Mouse (Mus musculus) hematopoietic stem cell, adult 5-6 weeks (primary cell): ENCODE results near the gene Hydin. TPM values are rescaled to one million over a fixed set of nuclear protein-coding genes. Genes with fewer than 3 reads are reported as not detected.
A peak's percentile ranks its signal among the peaks of the same experiment; 100 is the strongest.
"Not testable (repeated sequence)": the region's sequence is repeated elsewhere in the genome, so short reads cannot be mapped to it uniquely, and the experiment has no call there.

Experiments
- ATAC-seq, 2 experiments: fragments of 125-278 bp in 1 of 2; replicated peaks in 1 of 2; 2 replicates each; pipeline ENCODE4 v1.8.0; 2016 to 2017; ENCODE audit warnings: inconsistent platforms in 2 of 2, mild to moderate bottlenecking in 2 of 2, moderate number of reproducible peaks in 2 of 2, low read depth in 1 of 2, moderate TSS enrichment in 1 of 2; ENCODE audit not compliant: low FRiP score in 2 of 2, poor library complexity in 2 of 2, severe bottlenecking in 2 of 2, insufficient read depth in 1 of 2, low TSS enrichment in 1 of 2
- total RNA-seq: library from RNA; stranded (forward); fragments of 172-1452, 232-1000 nt; gene quantifications from 2 replicates; pipeline ENCODE4 v1.2.3, GENCODE M21; 2017

The Hydin gene
- total RNA-seq, 1 experiment from 2014 or later, result not detected

DNA sequence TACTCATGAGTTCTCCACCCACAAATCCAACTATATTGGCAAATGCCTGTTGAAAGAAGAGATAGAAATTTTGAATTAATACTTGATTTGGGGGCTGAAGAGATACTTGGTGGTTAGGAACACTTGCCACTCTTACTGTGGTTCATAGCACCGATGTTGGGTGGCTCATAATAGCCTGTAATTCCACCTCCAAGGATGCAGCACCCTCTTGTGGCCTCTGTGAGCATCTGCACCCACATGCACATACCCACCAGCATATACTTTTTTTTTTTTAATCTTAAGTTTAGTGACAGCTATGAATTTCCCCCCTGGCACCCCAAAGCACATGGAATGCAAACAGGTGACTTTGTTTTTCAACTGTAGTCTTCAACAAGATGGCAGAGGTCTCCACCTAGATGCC, 283.6 kb downstream of the Hydin start:
- ATAC-seq, result no peak

DNA sequence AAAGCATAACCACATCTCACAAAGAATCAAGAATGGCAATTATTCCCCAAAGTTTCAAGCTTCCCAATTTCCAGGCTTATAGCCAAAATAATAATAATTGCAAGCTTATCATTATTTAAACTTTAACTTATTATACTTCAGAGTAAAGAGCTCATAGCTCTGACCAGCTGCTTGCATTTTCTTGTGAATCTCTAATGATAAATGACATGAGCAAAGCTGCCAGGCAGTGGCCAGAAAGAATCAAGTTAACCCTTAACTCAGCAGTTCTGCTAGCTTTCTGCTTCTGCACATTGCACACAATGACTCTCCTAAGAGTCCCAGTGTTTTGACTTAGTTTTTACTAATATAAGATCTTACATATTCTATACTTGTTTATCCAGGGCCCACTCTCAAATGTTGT, 285.3 kb downstream of the Hydin start:
- not testable (repeated sequence) for ATAC-seq

DNA sequence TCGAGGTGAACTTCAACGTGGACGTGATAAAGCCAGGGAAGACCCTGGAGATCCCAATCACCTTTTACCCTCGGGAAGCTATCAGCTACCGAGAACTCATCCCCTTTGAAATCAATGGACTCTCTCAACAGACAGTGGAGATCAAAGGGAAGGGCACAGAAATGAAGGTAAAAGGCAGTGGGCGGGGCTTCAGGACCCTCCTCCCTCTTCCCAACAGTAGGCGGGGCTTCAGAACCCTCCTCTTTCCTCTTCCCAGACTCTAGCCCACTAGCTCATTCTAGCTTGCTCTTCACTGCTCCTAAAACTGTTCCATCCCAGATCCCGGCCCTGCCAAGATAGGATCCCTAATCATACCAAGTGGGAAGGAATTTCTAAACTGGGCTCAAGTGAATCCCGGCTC, 325.9 kb downstream of the Hydin start:
- ATAC-seq, result no peak

DNA sequence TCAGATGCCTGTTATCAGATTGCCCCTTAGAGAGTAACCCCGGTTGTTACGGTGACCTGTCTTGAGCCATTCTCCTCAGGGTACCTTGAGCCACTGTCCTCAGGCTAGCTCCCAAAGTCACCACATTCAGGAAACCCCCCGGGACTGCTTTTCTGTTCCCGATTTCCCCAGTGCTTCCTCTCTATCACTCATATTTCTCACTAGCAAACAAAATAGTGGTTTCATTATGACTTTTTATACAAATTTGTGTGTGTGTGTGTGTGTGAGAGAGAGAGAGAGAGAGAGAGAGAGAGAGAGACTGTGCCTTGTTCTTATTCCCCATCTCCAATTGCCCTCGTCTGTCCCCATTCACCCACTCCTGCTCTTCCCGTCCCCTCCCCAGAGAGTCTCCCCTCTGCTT, 327.4 kb downstream of the Hydin start:
- ATAC-seq, result no peak

DNA sequence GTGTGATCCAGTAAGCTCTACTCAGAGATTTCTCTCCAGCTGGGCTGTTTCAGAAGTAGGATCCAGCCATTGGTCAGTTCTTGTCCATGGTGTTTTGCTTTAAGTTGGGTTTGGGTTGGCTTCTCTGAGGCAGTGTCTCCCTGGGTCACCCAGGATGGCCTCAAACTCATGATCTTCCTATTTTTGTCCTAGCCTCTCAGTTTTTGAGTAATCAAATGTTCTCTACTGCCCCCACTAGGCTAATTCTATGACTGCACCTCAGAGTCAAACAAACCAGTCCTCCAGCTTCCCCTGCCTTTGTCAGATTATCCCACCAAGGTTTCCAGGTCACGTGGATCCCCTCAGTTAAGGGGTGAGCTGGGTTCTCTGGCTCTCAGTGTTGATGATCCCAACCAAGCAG, 337.8 kb downstream of the Hydin start:
- peak; percentile 49 to 53; a peak in 2 of 4 replicates for ATAC-seq

DNA sequence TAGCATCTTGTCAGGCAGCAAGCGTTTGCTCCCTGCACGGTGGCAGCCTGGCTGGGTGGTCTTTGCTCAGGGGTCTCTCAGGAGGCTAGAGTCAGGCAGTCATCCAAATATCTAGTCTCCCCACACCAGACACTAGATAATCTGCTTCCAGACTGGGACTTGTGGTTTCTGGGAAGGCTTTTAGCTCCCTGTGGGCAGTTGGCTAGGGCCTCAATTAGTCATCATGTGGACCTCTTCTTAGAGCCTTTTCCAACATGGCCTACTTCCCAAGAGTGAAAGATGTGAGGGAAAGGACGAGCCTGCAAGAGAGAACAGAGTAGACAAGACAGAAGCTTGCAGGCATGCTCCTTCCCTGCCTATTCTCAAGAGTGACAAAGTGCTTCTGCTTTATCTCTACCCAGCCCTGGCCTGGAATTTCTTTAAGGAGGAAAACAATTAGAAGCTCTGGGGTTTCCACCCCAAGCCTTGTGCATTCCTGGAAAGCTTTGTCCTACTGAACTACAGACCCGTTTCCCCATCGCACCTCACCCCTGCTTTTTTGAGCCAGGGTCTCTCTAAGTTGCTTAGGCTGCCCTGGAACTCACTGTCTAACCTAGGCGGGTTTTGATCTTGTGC, 338.7 kb downstream of the Hydin start:
- no peak for ATAC-seq

DNA sequence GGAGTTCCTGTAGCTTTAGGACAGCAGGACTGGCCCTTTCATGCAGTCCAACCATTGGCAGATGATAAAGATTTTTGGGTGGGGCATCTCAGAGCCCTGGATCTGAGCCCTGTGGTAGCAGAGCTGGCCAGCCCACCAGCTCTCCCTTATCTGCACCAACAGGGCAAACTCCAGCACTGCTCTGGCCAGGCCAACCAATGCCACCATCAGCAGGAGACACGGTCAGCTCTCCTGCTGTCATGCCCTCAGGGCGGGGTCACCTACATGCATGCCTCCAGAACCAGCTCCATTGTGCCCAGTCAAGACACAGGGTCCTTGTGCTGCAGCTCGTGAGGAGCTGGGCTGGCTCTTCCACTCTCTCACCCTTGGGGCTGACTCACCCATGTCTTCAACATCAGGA, 349.0 kb downstream of the Hydin start:
- ATAC-seq, result no peak

DNA sequence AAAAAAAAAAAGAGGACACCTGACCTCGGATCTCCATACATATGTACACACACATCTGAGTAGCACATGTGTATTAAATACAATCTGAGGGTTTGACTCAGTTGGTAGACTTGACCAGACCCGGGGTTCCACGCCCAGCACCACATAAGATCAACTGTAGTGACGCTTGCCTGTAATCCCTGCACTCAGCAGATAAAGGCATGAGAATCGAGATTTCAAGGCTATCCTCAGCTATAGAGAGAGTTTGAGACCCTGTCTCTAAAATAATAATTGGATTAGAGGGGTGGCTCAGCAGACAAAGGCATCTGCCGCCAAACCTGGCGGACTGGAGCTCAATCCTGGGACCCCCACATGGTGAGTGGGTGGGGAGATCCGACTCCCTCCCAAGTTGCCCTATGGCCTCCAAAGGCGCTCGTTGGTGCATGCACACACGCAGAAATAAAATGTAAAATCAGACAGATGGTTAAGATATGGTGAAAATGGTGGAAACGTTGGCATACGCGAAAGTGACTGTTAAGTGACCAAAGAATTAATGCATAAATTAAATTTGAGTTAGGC, 351.1 kb downstream of the Hydin start:
- no peak for ATAC-seq

DNA sequence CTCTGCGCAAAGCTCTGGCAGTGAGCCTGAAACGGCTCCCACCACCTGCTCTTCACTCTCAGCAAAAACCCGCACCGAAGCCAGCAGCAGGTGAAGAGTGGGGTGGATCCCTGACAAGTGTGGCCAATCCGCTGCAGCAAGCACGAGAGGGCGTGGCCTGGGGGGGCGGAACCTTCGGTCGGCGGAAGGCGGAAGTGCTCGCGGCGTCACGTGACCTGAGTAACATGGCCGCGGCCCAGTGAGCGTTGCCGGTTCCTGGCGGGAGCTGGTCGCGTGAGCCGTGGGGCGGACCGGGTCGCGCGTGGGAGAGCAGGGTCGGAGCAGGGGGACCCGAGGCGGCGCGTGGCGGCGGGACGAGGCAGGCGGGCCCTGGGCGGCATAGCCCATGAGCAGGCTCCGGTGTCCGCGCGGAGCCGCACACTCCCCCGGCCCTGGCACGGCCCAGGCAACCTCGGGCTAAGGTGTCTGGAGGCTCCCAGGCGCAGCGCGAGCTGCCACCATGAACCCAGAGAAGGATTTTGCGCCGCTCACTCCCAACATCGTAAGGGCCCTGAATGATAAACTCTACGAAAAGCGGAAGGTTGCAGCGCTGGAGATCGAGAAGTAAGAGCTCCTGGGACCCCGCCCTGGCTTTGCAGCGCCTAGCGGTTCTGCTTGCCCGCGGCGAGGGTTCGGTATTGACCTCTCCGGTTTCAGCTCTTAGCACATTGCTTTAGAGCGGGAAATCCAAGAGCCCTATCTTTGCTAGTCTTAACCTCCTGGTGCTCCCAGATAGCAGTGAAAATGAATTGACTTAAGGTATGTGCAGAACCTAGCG, 351.8 kb downstream of the Hydin start, which contains the start of gene Vac14:
Vac14 (plus strand) TSS at position 195 of the 817 bp plus-strand sequence.
- ATAC-seq, result peak; percentile 96 to 97

DNA sequence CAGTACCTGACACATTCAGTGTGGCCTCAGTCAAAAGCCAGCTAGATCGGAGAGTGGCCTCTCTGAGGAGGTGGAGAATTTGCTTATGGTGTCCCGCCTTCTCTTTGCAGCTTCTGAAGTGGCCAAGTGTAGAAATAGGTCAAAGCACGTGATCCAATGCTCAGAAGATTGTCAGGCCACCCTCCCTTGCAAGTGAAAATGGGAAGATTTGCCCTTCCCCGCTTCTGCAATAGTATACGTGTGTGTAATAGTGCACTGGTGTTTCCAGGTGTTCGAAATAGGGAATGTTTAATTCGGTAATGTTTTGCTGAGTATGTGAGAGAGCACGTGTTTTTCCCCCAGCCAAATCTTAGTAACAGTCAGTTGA, 352.4 kb downstream of the Hydin start:
- ATAC-seq, result peak in 1 of 2 experiments; percentile 6; a peak in 1 of 4 replicates

DNA sequence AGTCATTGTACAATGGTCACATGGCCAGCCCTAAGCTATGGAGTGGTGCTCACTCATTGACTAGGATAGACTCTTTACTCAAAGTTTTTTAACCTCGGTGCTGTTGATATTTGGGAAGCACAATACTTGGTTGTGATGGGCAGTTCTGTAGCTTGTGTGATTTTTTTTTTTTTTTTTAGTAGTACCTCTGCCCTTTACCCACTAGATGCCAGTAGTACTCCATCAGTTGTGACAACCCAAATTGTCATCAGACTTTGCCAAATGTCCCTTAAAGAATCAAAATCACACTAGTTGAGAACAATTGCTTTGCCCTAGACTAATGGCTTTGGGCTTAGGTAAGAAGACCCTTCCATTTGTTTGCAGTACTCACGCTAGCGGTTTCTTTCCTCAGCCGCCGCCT, 353.1 kb downstream of the Hydin start:
- no peak for ATAC-seq

DNA sequence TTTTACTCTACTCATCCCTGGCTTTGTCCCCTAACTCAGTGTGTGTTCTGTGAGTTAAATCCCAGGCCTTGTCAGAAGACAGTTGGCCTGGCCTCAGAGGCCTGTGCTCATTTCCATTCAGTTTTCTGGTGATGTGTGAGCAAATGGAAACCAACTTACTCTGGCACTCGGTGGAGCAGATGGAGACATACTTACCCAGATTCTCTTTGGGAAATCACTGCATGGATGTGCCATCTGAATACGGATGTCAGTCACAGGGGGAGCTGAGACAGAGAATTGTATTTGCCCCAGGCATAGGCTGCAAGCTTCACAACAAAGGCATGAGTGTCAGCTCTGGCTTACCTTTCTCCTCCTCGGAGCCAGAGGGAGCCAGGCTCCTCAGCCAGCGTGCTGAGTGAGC, 359.7 kb downstream of the Hydin start:
- ATAC-seq, result no peak

DNA sequence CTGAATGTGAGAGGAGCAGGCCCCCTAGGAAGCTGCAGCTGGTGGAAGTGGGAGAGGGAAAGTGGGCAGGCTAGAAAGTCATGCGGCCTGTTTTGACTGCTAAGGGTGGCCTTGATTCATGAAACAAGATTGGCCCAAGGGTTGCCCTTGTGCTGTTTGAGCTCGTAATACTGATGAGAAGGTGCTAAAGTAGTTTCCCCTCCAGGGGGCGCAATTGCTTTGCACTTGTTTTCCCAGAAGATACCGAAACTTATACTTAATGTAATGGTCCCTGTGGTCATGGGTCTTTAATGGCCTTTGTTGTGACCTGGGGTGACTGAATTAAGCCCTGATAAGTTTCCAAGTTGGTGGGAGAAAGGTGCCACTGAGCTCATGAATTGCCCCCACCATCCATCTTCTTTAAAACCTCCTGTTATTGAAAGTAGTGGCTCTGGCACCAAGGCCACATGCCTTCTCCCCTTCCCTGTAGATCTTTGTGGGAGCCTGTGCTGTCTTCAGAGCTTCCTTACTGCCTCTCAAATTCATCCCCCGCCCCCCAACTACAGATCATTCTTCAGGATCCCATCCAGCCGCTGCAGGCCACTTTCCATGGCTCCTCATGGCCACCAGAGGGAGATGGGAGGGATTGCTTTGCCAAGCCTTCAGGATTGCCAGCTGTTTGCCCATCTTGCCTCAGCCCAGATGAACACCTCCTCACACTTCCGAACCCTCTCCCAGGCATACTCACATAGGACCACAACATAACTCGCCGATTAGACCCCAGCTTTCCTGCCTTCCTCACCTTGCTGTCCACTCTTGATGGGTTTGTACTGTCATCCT, 362.7 kb downstream of the Hydin start:
- no peak for ATAC-seq

DNA sequence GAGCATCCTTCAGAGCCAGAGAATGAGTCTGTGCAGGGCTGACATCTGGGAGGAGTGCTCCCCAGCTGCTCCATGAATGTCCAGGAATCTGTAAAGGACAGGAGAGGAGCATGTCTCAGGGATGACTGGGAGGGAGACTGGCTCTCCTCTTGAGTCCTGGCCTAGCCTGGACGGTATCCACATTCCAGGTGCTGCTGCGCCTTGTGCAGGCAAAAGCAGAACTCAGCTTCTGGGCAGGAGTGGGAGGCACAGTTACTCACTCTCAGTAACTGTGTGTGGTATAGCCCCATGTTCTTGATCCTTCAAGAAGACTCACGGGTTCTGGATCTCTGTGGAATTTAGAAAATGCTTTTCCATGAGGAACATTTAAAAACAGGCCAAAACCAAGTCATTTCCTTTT, 363.3 kb downstream of the Hydin start:
- no peak for ATAC-seq

DNA sequence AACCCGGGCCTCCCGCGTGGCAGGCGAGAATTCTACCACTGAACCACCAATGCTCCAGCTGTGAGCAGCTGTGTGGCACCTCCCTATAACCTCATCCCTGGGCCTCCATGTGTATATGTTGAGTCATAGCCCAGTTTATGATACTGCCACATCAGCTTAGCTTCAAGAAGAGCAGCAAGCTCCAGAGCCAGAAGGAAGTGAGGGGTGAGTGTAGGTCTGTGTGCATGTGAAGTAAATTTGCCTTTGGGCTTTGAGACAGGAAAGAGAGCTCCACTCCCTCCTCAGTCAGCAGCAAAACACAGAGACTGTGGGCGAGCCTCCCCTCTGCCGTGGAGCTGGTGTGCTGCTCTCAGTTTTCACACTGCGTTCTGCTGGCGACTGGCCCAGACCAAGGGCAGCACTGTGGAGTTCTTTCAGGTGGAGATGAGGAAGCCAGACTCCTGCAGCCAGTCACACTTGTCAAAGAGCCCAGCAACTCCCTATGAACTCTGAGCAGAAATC, 363.8 kb downstream of the Hydin start:
- peak; percentile 49 to 50 for ATAC-seq

DNA sequence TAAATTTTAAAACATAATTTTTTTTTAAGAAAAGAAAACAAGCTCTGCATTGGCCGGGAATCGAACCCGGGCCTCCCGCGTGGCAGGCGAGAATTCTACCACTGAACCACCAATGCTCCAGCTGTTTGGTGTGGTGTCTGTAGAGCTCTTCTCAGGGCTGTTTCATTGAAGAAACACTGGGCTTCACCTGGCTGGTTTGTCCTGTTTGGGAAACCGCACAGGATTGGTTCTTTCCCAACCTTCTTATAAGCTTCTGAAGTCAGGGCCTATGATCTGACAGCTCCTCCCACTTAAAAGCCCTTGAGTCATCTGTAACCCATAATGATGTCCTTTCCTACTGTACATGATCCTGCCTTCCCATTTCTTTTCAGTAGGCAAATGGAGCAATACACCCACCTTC, 364.4 kb downstream of the Hydin start:
- no peak for ATAC-seq

DNA sequence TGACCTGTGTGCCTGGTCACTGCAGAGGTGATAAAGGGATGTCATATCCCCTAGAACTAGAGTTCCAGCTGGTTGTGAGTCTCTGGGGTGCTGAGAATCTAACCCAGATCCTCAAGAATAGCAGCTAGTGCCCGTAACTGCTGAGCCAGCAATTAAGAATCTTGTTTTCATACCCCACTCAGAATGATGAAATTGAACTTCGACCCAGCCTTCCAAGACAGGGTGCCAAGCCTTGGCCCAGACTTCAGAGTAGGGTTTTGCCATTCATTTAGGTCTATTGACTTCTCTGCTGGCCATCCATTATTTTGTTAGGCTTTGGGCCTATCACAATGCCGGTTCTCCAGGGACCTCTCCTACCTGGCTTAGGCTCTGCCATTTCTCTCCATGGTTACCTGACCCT, 367.0 kb downstream of the Hydin start:
- ATAC-seq, result no peak

DNA sequence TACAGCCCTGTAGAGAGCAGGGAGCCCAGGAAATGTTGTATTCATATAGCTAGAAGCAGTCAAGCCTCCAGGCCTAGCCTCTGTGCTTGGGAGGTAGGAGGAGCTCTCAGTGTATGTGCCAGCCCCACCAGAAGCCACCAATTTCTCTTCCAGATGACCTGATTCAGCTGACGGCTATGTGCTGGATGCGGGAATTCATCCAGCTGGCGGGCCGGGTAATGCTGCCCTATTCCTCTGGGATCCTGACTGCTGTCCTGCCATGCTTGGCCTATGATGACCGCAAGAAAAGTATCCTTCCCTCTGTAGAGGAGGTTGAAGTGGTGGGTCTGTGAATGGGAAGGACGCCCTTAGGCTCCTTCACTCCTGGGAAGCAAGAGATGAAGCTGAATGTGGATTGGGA, 369.4 kb downstream of the Hydin start:
- no peak for ATAC-seq
